Mouse (Mus musculus): Measurements from ENCODE around the gene Anxa11.
"Not testable (repeated sequence)": the region's sequence is repeated elsewhere in the genome, so short reads cannot be mapped to it uniquely, and the experiment has no call there.

Gene Anxa11

DNA sequence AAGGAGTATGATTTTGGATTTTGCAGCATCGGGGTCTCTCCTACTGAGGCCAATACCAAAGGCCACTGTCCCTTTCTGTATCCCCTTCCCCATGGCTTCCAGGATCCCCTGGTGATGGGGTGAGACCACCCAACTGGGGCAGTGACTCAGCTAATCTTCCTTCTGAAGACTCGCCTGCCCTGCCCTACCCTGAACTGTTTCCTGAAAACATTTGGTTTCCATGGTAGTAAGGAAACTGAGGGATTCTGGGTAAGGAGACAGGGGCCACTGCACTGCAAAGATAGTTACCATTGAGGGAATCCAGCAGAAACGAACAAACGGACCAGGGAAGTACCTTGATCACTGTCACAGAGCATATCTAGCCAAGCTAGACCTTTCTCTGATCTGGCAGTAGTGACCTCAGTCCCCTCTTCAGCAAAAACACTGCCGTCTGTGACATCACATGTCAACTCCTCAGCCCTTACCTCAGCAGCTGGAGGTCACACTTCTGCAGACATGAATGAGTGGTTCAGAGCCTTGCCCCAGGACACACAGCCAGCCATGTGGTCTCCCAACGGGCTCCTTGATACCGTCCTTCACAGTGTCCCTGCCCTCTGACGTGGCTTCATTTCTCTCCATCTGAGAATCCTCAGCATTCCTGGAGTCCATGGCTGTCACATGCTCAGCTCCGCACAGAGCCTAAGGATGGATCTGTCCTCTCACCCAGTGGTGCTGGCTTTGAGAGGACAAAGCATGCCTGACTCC lies 27.4 kb downstream of the Anxa11 start:
- DNase-seq (ENCODE audit: low read depth, low spot score), result no peak
- H3K27me3 ChIP-seq (ENCODE audit: control insufficient read depth, insufficient read depth, low read length, poor library complexity, severe bottlenecking), result no peaks in the 10 kb centered on the region
- peaks cover 4% of the 10 kb centered on the region for H3K36me3 ChIP-seq (ENCODE audit: control insufficient read depth, insufficient read depth, low read length, poor library complexity, severe bottlenecking)

GRCm38 (mm10) chr14:25872461-25873415 lies 30.8 kb downstream of the Anxa11 start:
- Histone ChIP-seq H3K36me3 (ENCODE audit: control insufficient read depth, insufficient read depth, low read length, poor library complexity, severe bottlenecking) (peaks cover 4% of the 10 kb centered on the region), H3K27me3 (ENCODE audit: control insufficient read depth, insufficient read depth, low read length, poor library complexity, severe bottlenecking) (no peaks in the 10 kb centered on the region)
- DNase-seq (ENCODE audit: low read depth, low spot score), result no peak

DNA sequence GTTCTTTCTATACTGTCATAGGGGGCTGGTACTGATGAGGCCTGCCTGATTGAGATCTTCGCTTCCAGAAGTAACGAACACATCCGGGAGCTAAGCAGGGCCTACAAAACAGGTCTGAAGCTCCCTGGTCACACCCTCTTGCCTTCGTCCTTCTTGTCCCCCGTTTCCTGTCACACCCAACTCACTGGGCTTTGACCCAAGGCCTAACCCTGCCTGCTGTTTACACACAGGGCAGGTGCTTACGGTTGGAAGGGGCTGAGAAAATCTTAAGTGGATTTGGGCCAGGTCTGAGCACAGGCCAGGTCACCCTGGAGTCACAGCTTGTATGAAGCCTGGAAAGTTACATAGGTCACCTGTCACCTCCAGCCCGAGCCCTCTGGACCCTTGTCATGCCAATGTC lies 34.7 kb downstream of the Anxa11 start:
- H3K27me3 ChIP-seq (ENCODE audit: control insufficient read depth, insufficient read depth, low read length, poor library complexity, severe bottlenecking); H3K36me3 ChIP-seq (ENCODE audit: control insufficient read depth, insufficient read depth, low read length, poor library complexity, severe bottlenecking); DNase-seq (ENCODE audit: low read depth, low spot score): not testable (repeated sequence)

- H3K36me3 ChIP-seq (ENCODE audit: control insufficient read depth, insufficient read depth, low read length, poor library complexity, severe bottlenecking); H3K27me3 ChIP-seq (ENCODE audit: control insufficient read depth, insufficient read depth, low read length, poor library complexity, severe bottlenecking); DNase-seq (ENCODE audit: low read depth, low spot score): not testable (repeated sequence)
These were observed 39.8 kb downstream of the Anxa11 start for GRCm38 (mm10) chr14:25881769-25882168.

DNA sequence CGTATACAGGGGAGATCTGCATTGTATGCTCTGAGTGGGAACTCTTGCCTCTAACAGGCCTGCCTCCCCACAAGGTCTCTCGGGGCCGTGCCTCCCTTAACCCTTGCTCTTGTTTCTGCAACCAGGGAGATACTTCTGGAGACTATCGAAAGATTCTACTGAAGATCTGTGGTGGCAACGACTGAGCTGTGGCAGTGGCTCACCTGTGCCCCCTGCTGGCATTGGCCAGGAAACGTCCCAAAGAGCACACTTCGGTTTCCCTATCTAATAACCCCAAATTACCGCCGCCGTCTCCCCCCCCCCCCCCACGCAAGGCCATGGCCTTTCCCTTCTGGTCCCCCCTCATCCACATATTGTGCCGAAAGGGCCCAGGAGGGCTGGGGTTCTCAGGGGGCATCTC lies 43.9 kb downstream of the Anxa11 start:
- not testable (repeated sequence) for H3K36me3 ChIP-seq (ENCODE audit: control insufficient read depth, insufficient read depth, low read length, poor library complexity, severe bottlenecking); H3K27me3 ChIP-seq (ENCODE audit: control insufficient read depth, insufficient read depth, low read length, poor library complexity, severe bottlenecking); DNase-seq (ENCODE audit: low read depth, low spot score)

GRCm38 (mm10) chr14:25894566-25894965 lies 52.6 kb downstream of the Anxa11 start:
- not testable (repeated sequence) for DNase-seq (ENCODE audit: low read depth, low spot score)

DNA sequence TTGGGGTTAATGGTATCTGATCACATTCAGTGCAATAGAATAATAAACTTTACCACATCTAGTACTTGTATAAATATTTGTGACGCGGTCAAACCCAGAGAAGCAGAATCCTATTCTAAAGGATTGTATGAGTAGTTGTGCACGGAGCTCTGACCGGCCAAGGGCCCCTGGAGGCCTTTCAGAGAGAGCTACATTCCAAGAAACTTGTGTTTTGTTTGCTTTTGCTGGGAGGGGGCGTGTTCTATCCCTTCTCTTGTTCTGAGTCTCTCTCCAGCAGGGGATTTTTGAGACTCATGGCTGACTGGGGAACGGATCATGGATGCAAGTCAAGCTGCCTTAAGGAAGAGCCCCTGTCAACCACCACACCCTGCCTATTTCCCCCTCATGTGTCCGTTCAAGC lies 53.7 kb downstream of the Anxa11 start:
- not testable (repeated sequence) for DNase-seq (ENCODE audit: low read depth, low spot score); H3K36me3 ChIP-seq (ENCODE audit: control insufficient read depth, insufficient read depth, low read length, poor library complexity, severe bottlenecking); H3K27me3 ChIP-seq (ENCODE audit: control insufficient read depth, insufficient read depth, low read length, poor library complexity, severe bottlenecking)

More at GRCm38 (mm10) chr14:25894566-25894965, 52.6 kb downstream of the Anxa11 start:
- not testable (repeated sequence) for H3K27me3 ChIP-seq (ENCODE audit: control insufficient read depth, insufficient read depth, low read length, poor library complexity, severe bottlenecking); H3K36me3 ChIP-seq (ENCODE audit: control insufficient read depth, insufficient read depth, low read length, poor library complexity, severe bottlenecking)

- not testable (repeated sequence) for H3K36me3 ChIP-seq (ENCODE audit: control insufficient read depth, insufficient read depth, low read length, poor library complexity, severe bottlenecking); H3K27me3 ChIP-seq (ENCODE audit: control insufficient read depth, insufficient read depth, low read length, poor library complexity, severe bottlenecking); DNase-seq (ENCODE audit: low read depth, low spot score)
These were observed 61.0 kb downstream of the Anxa11 start, which contains the start of gene Plac9a for GRCm38 (mm10) chr14:25903000-25903399. Gene Plac9a (minus strand): TSS chr14:25903100.

DNA sequence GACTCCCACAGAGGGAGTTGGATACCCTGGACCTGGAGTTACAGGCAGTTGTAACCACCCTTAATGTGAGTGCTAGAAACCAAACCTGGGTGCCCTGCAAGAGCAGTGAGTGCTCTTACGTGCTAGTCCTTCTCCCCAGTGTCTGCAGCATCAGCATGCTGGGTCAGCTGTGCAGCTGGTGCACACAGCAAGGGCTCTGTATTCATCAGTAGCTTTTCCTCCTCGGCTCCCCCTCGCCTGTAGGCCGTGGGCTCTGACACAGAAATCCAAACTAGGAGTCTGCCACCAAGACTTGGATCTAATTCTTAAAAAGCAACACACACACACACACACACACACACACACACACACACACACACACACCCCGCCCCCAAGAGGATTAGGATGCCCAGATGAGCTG lies 63.3 kb downstream of the Anxa11 start:
- H3K36me3 ChIP-seq (ENCODE audit: control insufficient read depth, insufficient read depth, low read length, poor library complexity, severe bottlenecking); H3K27me3 ChIP-seq (ENCODE audit: control insufficient read depth, insufficient read depth, low read length, poor library complexity, severe bottlenecking); DNase-seq (ENCODE audit: low read depth, low spot score): not testable (repeated sequence)

DNA sequence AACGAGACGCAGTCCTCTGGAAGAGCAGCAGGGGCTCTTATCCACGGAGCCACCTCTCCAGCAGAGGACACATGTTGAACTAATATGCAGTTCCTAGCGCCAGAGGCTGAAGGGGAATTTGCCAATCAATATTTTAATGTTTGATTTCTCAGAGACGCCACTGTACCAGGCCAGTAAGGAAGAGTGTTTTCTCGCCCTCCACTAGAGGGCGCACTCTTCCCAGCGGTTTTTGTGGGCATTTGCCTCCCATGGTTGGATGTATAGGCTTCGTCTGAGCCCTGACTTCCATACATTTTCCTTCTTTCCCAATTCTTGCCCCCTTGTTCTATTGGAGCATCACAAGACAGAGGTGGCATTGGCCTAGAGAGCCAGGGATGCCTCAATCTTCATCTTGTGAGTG lies 65.3 kb downstream of the Anxa11 start:
- not testable (repeated sequence) for DNase-seq (ENCODE audit: low read depth, low spot score); H3K27me3 ChIP-seq (ENCODE audit: control insufficient read depth, insufficient read depth, low read length, poor library complexity, severe bottlenecking); H3K36me3 ChIP-seq (ENCODE audit: control insufficient read depth, insufficient read depth, low read length, poor library complexity, severe bottlenecking)

DNA sequence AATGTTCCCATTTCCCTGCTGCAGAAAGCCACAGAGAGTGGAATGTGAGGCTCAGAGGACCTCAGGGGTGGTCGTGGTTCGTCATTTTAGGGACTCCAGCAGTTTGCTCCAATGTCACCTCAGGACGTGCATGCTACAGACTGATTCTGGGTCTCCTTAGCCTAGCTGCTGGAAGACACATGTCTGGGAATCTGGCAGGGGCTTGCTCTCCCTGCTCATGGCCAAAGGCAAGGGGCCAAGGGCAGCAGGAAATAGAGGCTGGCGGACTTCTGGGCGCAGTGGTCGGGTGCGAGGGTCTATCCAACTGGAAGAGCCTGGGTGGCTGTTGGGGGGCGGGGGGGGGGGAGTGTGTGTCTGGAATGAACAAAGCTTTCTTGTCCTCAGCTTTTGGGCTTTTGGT lies 67.0 kb downstream of the Anxa11 start:
- DNase-seq (ENCODE audit: low read depth, low spot score); H3K36me3 ChIP-seq (ENCODE audit: control insufficient read depth, insufficient read depth, low read length, poor library complexity, severe bottlenecking); H3K27me3 ChIP-seq (ENCODE audit: control insufficient read depth, insufficient read depth, low read length, poor library complexity, severe bottlenecking): not testable (repeated sequence)

DNA sequence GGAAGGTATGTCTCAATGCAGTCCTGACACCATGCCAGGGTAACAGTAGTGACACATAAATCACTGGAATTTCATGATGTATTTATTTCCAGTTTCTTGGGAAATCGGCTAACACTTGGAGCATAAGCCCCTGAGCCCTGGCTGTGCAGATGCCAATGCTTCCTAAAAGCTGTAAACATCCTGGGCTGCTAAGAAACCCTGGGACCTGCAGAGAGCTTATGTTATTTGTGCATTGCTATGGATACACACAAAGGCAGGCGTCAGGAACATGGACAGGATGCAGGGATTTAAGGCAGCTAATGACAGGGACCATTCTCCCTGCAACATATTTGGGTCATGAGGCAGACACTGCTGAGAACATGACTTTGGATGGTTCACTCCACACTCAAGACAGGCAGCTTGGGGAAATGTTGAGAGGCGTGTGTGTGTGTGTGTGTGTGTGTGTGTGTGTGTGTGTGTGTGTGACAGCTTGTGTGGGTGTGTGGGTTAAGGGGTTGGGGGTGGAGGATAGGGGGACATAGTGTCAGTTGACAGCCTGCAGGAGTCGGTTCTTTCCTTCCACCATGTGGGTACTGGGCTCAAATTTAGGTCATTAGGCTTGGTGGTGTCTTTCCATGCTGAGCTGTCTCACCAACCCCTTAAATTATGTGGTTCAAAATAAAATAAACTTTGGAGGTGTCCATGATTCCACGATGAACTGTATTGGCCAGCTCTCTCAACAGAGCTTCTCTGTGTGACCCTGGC lies 76.6 kb downstream of the Anxa11 start:
- not testable (repeated sequence) for DNase-seq (ENCODE audit: low read depth, low spot score); H3K36me3 ChIP-seq (ENCODE audit: control insufficient read depth, insufficient read depth, low read length, poor library complexity, severe bottlenecking); H3K27me3 ChIP-seq (ENCODE audit: control insufficient read depth, insufficient read depth, low read length, poor library complexity, severe bottlenecking)

GRCm38 (mm10) chr14:25926814-25927561 lies 85.0 kb downstream of the Anxa11 start:
- H3K27me3 ChIP-seq (ENCODE audit: control insufficient read depth, insufficient read depth, low read length, poor library complexity, severe bottlenecking); DNase-seq (ENCODE audit: low read depth, low spot score); H3K36me3 ChIP-seq (ENCODE audit: control insufficient read depth, insufficient read depth, low read length, poor library complexity, severe bottlenecking): not testable (repeated sequence)

- not testable (repeated sequence) for DNase-seq (ENCODE audit: low read depth, low spot score); H3K27me3 ChIP-seq (ENCODE audit: control insufficient read depth, insufficient read depth, low read length, poor library complexity, severe bottlenecking); H3K36me3 ChIP-seq (ENCODE audit: control insufficient read depth, insufficient read depth, low read length, poor library complexity, severe bottlenecking)
These were observed 85.6 kb downstream of the Anxa11 start, which contains the start of gene Tmem254a for GRCm38 (mm10) chr14:25927562-25927881. Gene Tmem254a (minus strand): TSS chr14:25927672.

Data from splenic B cell, adult 2 months (primary cell).